Mouse (Mus musculus) cerebellum, adult 9-10 months (tissue): ENCODE data around the gene Evc.

Source experiments
- DNase-seq: peaks from one replicate; pipeline ENCODE4 v3.0.0; 2022

The Evc gene

GRCm38 (mm10) chr5:37298370-37298769 is 38.3 kb downstream of the Evc start:
- DNase-seq = no peak

- DNase-seq = no peak
Measured at GRCm38 (mm10) chr5:37296717-37297116, 40.0 kb downstream of the Evc start.

GRCm38 (mm10) chr5:37290983-37291382 is 45.7 kb downstream of the Evc start:
- DNase-seq = peak; percentile 41

- DNase-seq = peak; percentile 57
Measured at GRCm38 (mm10) chr5:37289236-37289635, 47.5 kb downstream of the Evc start.

- DNase-seq = peak; percentile 80
Measured at GRCm38 (mm10) chr5:37288374-37288773, 48.3 kb downstream of the Evc start.

GRCm38 (mm10) chr5:37281021-37281420 is 55.7 kb downstream of the Evc start:
- DNase-seq = no peak

GRCm38 (mm10) chr5:37263816-37264215 is 72.9 kb downstream of the Evc start:
- DNase-seq = no peak

- no peak for DNase-seq
Measured at GRCm38 (mm10) chr5:37261734-37262133, 75.0 kb downstream of the Evc start.

GRCm38 (mm10) chr5:37257243-37257642 is 79.5 kb downstream of the Evc start:
- no peak for DNase-seq

- DNase-seq = no peak
Measured at GRCm38 (mm10) chr5:37256823-37257222, 79.9 kb downstream of the Evc start.

GRCm38 (mm10) chr5:37254523-37254922 is 82.2 kb downstream of the Evc start:
- DNase-seq = peak; percentile 65

GRCm38 (mm10) chr5:37252101-37252804 is 84.4 kb downstream of the Evc start:
- DNase-seq = no peak

GRCm38 (mm10) chr5:37251596-37251995 is 85.1 kb downstream of the Evc start:
- DNase-seq = no peak

- DNase-seq = no peak
Measured at GRCm38 (mm10) chr5:37248870-37249269, 87.8 kb downstream of the Evc start.

- DNase-seq = peak; percentile 86
Measured at GRCm38 (mm10) chr5:37247456-37247855, 89.2 kb downstream of the Evc start.

- DNase-seq = peak; percentile 73
Measured at GRCm38 (mm10) chr5:37246138-37246910, 90.4 kb downstream of the Evc start.

- DNase-seq = peak; percentile 79
Measured at GRCm38 (mm10) chr5:37245651-37246050, 91.0 kb downstream of the Evc start.

- peak; percentile 69 for DNase-seq
Measured at GRCm38 (mm10) chr5:37244666-37245242, 91.9 kb downstream of the Evc start.

- DNase-seq = peak; percentile 75
Measured at GRCm38 (mm10) chr5:37244161-37244560, 92.5 kb downstream of the Evc start.

- peak; percentile 66 for DNase-seq
Measured at GRCm38 (mm10) chr5:37243169-37243886, 93.4 kb downstream of the Evc start.

- DNase-seq = peak; percentile 81
Measured at GRCm38 (mm10) chr5:37242360-37243168, 94.1 kb downstream of the Evc start.

- peak; percentile 96 for DNase-seq
Measured at GRCm38 (mm10) chr5:37241651-37242151, 95.0 kb downstream of the Evc start, which contains the start of gene Crmp1. Gene Crmp1, plus strand, starts transcription at chr5:37241940.
